Mouse (Mus musculus): ENCODE measurements at regions not wholly inside any gene's neighbourhood (a gene's known extent, or its start where the extent isn't known, plus 50 kb on each side); places are given as distances from the start of the nearest gene placed in this dataset.
"Not testable (repeated sequence)": the region's sequence is repeated elsewhere in the genome, so short reads cannot be mapped to it uniquely, and the experiment has no call there.

DNA sequence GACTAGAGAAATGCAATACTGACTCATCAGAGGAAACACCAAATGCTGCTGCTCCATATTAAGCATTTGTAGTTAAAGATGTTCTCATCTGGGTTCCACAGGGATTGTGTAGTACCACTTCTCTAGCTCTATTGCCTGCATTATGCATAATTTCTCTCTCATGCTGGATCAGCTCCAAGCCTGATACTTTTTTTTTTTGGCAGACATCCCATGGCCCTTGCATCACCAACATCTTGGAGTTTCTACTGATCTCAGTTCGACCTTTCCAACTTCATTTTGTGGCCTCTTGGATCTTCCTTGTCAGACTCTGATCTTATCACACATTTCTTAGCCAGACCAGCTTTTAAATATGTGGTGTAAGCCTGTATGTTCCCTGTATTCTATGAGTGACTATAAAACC lies 701.1 kb upstream of the Nr2f1 start:
- DNase-seq, result no peak

DNA sequence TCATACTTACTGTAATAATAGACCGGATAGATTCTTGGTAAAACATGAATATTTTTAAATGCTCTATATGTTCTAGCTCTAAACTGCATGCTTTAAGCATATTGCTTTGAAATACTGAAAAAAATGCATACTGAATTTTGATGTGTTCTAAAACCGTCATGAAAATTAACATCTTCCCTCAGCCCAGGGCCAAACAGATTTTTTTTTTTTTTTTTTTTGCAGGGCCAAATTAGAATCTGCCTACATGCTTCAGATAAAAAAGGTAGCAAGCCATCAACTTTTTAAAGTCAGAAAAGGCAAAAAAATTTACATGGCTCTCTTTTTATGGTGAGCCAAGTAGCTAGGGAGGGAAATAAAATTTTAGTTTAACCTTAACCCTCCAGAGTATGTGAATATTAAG lies 692.7 kb upstream of the Nr2f1 start:
- no peak for DNase-seq

DNA sequence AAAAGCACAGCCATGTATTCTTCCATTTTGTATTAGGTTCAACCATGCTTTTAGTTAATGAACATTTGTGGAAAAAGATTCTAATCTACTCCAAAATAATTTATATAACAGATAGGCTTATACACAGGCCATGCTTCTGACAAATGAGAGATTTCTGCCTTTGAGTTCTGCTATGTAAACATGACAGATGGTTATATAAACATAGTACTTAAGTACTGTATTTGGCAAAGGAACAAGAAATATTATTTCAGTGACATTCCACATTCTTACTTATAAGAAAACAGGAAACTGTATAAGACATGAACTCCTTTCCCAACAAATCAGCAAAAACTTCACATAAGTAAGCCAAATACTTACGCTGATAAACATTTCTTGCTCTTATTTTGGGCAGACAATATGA lies 683.5 kb upstream of the Nr2f1 start:
- no peak for DNase-seq

DNA sequence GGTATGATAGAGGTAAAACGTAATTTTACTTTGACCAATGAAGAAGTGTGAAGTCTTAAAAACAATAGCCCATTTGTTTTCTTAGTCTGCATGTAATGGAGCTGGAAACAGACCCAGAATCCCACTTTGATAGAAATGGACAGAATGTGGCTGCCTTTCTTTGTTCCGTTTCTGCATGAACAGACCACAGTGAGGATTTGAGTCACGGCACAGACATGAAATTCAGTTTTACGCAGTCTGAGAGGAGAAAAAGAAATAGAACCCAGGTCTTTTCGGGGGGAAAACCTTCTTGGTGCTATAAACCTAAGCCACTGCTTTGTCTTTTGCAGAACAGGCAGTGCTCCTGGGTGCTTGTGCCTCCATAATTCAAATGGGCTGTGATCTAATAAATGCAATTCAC lies 673.0 kb upstream of the Nr2f1 start:
- DNase-seq, result no peak

DNA sequence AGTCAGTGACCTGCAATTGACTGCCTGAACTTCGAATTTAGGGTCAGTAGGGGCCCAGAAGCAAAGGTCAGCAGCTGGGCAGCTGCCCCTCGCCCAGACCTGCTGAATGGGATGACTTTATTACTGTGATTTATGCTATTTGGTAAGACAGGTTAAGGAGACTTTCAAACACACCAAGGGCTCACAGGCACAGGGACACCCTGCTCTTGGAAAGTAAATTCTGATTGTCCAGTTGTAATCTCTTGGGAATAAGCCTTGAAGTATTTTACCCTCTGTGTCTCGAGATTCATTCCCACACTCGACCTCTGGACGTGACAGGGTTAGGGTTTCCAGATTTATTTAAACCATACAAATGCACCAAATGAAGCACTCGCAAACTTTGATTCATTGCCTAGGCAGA lies 672.4 kb upstream of the Nr2f1 start:
- DNase-seq, result peak in 1 of 2 experiments; percentile 5

DNA sequence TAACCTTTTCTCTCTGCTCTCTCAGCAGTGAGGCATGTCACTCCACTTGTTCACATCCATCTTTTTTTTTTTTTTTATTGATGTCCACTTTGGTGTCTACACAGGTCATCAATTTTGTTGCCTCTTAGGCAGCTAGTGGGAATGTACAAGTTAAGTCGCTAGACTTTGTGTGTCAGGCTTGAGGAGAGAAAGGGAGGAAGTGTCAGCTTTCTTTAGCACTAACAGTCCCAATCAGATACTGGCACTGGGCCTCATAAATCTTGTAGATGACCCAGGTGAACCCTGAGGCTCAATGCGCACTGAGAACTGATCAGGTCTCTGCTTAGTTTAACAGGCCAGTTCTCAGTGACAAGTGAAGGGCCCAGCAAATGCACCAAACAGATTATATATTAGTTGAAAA lies 671.7 kb upstream of the Nr2f1 start:
- DNase-seq, result peak; percentile 4 to 6

DNA sequence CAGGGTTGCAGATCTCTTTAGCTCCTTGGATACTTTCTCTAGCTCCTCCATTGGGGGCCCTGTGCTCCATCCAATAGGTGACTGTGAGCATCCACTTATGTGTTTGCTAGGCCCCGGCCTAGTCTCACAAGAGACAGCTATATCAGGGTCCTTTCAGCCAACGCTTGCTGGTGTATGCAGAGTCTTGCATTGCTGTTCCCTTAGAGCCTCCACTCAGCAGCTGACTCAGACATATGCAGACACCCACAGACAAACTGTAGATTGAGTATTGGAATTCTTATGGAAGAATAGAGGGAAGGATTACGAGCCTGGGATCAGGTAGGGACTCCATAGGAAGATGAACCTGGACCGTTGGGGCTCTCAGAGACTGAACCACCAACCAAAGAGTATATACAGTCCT lies 624.8 kb upstream of the Nr2f1 start:
- not testable (repeated sequence) for DNase-seq

DNA sequence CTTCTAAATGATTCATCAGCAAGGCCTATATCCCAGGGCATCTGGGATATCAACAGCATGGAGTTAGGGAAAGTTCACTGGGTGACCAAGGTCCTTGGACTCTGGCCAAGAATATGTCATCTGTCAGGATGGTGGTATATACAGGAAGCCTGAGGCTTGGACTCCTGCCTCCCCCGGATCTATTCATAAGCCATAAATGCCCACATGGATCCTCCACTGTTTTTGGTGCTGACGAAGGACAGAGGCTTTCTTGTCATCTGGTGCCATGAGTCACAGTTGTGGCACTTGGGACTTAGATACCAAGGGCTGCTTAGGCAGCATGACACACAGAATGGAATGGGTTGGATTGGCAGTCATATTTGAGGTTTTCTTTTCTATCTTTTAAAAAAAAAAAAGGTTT lies 610.1 kb upstream of the Nr2f1 start:
- DNase-seq, result peak in 1 of 2 experiments; percentile 9

DNA sequence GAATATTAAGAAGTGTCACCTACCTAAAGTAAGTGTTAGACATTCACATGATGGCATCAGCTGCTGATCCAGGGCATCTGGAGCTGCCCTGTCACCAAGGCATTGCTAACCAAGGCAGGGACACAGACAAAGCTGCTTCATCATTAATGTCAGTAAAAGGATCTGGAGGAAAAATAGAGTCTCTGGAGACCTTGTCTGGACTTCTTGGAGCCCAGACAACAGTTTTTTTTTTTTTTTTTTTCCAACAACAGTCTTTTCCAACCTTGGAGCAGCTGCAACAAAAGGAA lies 603.2 kb upstream of the Nr2f1 start:
- peak in 1 of 2 experiments; percentile 1 for DNase-seq

DNA sequence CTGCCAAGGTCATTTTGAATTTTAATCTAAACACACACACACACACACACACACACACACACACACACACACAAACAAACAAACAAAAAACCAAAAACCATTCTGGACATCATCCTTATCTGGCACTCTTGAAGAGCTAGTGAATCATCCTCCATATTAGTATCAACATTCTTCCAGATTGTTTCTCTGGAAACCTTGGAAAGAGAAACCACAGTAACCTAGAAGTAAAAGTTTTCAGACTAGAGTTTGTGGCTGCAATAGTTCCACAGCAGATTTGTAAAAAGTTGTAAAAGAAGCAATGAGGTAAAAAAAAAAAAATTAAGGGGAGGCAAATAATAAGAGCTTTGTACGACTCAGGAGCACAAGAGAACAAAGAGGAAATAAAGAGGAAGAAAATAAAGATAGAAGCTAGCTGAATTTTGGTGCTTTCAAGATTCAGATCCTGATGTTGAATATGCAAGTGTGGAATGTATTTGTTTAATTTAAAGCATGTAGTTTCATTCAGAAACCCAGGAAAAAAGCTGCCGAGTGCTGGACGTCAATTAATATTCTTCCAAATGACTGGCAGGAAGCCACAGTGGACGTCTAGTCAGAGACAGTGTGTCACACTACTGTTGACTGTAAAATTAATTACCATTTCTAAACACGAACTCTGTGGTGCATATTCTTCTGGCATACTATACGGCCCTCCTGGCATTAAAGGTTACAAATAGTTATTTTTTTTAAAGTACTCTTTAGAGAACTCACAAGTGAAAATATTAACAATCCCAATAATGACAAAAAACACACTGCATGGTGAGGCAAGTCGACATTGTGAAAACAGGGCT lies 602.7 kb upstream of the Nr2f1 start:
- DNase-seq, result peak in 1 of 2 experiments; percentile 8

DNA sequence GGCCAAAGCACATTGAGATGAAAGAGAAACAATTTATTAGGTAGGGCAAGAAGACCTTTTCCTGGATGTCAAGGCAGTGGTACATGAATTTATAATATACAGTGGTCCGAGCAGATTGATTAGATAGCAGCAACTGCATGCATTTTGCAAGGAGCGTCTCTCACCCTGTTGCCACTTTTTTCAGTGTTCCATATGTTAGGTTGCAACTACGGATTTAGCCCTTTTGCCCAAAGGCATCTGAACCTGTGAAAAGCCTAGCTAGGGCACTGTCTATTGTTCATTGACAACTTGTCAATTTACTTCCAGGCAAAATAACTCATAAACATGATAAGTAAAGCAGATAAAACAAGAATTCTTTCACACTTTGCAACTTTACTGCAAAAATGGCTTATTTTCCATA lies 600.1 kb upstream of the Nr2f1 start:
- no peak for DNase-seq

DNA sequence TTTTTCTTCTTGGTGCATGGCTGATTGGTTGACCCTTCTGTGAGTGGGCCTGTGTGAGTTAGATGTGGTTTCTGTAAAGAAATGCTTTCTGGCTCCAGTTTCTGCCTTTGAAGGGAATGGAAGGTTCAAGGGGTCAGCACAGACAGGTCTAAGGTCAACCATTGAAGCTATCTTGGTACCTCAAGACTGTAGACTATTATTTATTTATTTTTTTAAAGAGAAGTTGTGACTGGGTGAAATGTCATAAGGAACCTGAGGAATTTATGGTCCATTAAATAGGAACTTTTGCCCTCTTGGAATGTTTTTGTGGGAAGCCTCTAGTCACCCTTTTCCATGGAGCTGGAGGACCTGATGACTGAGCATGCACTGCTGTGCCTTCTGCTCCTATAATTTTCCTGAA lies 595.7 kb upstream of the Nr2f1 start:
- peak; percentile 18 to 28 for DNase-seq

DNA sequence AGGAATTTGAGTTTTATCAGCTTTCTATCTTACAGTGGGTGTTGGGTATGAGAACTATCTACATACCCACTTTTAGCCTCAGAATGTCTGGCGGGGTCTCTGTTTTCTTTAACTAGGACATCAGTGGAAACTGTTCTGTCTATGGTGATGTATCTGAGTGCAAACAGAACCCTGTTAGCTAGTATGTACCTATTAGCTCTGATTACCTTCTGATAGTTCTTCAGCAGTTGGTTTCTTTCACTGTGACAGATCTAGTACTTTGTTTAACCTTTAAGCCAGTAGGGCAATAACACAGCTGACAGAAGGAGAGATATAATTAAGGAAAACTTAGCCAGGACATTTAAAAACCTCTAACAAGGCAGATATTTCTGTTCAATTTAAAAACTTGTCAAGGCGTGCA lies 584.7 kb upstream of the Nr2f1 start:
- DNase-seq, result no peak

DNA sequence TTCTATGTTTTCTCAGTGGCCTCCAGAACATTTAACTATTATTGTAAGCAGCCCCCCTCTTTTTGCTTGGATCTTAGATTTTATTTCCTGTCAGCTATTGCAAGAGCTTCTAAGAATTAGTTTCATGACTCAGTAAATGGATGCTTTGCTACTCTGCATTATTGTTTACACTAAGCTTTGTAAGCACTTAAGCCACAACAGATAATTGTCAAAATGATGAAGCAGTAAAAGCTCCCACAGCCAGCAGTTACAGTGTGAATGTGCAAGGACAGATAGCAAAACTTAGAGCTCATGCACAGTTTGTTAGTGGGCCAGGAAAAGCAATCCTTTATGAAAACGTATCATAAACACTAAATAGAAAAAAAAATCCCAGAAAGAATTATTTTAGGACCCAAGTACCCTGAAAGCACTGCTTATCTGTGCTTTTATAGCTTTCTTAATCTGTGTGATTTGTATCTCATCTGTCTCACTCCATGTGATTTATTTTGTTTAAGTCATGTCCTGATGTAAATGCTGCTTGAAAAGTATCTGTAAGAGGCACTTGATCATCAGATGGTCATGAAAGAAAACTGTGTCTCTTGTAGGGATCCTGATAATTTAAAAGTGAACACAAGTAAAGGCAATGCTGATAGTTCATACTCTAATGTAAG lies 584.2 kb upstream of the Nr2f1 start:
- DNase-seq, result no peak

All from kidney, postnatal 4 days (tissue).